Mouse (Mus musculus) brain, embryonic 18.5 days (tissue): ENCODE measurements around the gene Smyd1.
"Not testable (repeated sequence)": the region's sequence is repeated elsewhere in the genome, so short reads cannot be mapped to it uniquely, and the experiment has no call there.

Source experiments
- DNase-seq: peaks from one replicate; pipeline ENCODE4 v3.0.0-alpha.2; 2012; ENCODE audit warnings: low read depth, low spot score

The Smyd1 gene

GRCm38 (mm10) chr6:71321826-71322283 lies at the start of gene Smyd1:
TSS of gene Smyd1 (minus strand) at chr6:71322233.
- no peak for DNase-seq

- no peak for DNase-seq
These were observed 49.1 kb upstream of the Smyd1 start for GRCm38 (mm10) chr6:71371085-71371605.

- no peak for DNase-seq
These were observed 47.4 kb upstream of the Smyd1 start for GRCm38 (mm10) chr6:71369416-71369815.

GRCm38 (mm10) chr6:71363995-71364394 lies 42.0 kb upstream of the Smyd1 start:
- DNase-seq, result no peak

GRCm38 (mm10) chr6:71361156-71361670 lies 39.2 kb upstream of the Smyd1 start:
- DNase-seq, result no peak

- DNase-seq, result no peak
These were observed 38.7 kb upstream of the Smyd1 start for GRCm38 (mm10) chr6:71360751-71361150.

- DNase-seq, result no peak
These were observed 38.2 kb upstream of the Smyd1 start for GRCm38 (mm10) chr6:71360221-71360620.

GRCm38 (mm10) chr6:71357493-71357892 lies 35.5 kb upstream of the Smyd1 start:
- DNase-seq, result no peak

- no peak for DNase-seq
These were observed 31.7 kb upstream of the Smyd1 start for GRCm38 (mm10) chr6:71353722-71354121.

- no peak for DNase-seq
These were observed 30.9 kb upstream of the Smyd1 start for GRCm38 (mm10) chr6:71352866-71353427.

GRCm38 (mm10) chr6:71352201-71352600 lies 30.2 kb upstream of the Smyd1 start:
- no peak for DNase-seq

- DNase-seq, result no peak
These were observed 29.2 kb upstream of the Smyd1 start for GRCm38 (mm10) chr6:71351201-71351600.

- no peak for DNase-seq
These were observed 26.0 kb upstream of the Smyd1 start for GRCm38 (mm10) chr6:71348006-71348405.

GRCm38 (mm10) chr6:71341179-71341578 lies 19.1 kb upstream of the Smyd1 start:
- no peak for DNase-seq

- DNase-seq, result no peak
These were observed 17.3 kb upstream of the Smyd1 start for GRCm38 (mm10) chr6:71339351-71339750.

GRCm38 (mm10) chr6:71338941-71339340 lies 16.9 kb upstream of the Smyd1 start:
- DNase-seq, result no peak

GRCm38 (mm10) chr6:71337666-71338065 lies 15.6 kb upstream of the Smyd1 start:
- DNase-seq, result no peak

- DNase-seq, result no peak
These were observed 11.7 kb upstream of the Smyd1 start for GRCm38 (mm10) chr6:71333578-71334273.

- DNase-seq, result no peak
These were observed 11.0 kb upstream of the Smyd1 start for GRCm38 (mm10) chr6:71333031-71333430.

GRCm38 (mm10) chr6:71332236-71332965 lies 10.4 kb upstream of the Smyd1 start:
- DNase-seq, result no peak

GRCm38 (mm10) chr6:71331491-71331890 lies 9.5 kb upstream of the Smyd1 start:
- DNase-seq, result not testable (repeated sequence)

- DNase-seq, result no peak
These were observed 8.5 kb upstream of the Smyd1 start for GRCm38 (mm10) chr6:71330486-71330885.
